Mouse (Mus musculus): ENCODE data around the gene Rmdn3. TPM values are rescaled to one million over a fixed set of nuclear protein-coding genes. Genes with fewer than 3 reads are reported as not detected.

The Rmdn3 gene
- total RNA-seq (2022) = 10 to 100 TPM; 47.8 to 60.9 (median 54.4) TPM

- peak; percentile 91 for DNase-seq
Measured at GRCm38 (mm10) chr2:119156681-119157572, at the start of gene Rmdn3. TSS of gene Rmdn3 (minus strand) at chr2:119157034.

DNA sequence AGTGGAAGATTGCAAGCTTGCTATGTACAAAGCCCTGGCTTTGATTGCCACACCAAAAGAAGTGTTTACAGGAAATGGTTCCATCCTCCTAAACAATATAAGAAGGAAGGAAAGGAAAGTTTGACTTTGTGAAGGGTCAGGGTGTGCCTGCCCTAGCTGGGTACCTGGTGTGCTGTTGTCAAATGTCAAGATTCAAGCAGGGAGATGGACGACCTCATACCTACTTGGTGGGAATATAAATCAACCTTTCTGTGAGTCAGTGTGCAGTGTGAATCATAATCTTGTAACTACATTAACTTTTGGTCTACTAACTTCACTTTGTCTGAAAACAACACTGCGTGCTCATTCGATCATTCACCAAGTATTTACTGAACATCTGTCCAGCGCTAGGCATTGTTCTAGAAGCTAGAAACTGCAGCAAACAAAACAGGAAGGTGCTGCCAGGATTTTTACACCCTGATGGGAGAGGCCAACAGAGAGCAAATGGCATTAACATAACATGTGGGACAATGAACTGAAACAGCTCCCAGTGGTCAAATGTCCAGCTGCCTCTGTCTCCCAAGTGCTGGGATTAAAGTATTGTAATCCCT lies 47.1 kb upstream of the Rmdn3 start:
- no peak for DNase-seq

DNA sequence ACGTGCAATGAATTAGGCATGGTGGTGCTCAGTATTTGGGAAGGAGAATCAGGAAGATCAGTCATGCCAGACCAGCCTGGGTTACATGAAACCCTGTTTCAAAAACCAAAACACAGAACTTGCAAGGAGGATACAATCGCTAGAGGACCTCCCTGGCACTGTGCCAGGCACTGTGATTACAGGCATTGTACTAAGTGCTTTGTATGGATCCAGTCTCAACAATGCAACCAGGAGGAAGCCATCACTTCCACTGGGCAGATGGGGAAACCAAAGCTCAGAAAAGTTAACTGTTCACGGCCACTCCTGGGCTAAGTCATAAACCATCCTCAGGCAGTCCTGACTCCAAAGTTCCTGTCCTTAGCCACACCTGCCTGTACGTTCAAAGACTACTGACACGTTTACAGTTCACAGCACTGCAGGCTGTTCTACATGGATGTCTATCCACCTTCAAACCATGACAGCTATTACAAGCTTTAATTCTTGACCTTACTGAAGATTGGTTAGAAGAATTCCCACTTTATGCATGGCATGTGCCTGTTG lies 46.1 kb upstream of the Rmdn3 start:
- DNase-seq = no peak

DNA sequence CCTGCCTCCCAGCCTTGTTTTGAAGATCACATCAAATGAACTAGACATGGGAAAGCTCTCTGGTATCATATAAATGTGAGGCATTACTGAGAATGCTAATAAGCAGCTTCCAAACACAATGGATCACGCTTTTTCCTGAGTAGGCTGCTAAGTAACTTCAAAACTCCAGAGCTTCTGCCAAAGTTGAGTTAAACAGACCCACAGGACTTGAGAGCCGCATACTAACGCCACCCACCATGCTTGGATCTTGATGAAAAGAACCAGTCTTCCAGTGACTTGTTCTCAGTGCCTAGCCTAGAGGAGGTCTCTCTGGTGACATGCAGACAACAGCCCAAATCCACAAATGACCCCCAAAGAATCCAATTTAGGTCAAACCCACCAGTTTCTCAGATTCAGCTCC lies 42.1 kb upstream of the Rmdn3 start:
- no peak for DNase-seq

DNA sequence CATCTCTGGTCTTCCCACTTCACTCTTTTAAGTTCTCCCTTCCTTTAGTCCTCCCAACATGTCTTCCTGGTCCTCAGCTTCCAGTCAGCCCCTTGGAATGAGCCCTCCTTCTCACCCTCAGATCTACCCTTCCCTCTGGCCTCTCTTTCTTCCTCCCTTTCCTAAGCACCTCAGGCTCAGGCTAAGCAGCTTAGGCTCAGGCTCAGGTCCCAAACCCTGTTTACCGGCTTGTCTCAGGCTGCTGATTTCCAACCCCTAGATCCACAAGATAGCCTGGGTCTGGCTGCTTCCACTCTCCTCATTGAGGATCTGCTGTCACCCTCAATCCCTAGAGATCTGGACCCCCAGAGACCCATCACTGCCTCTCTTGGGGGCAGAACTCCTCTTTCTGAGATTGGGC lies 41.2 kb upstream of the Rmdn3 start:
- DNase-seq = no peak

GRCm38 (mm10) chr2:119197493-119197892 lies 40.7 kb upstream of the Rmdn3 start:
- no peak for DNase-seq

DNA sequence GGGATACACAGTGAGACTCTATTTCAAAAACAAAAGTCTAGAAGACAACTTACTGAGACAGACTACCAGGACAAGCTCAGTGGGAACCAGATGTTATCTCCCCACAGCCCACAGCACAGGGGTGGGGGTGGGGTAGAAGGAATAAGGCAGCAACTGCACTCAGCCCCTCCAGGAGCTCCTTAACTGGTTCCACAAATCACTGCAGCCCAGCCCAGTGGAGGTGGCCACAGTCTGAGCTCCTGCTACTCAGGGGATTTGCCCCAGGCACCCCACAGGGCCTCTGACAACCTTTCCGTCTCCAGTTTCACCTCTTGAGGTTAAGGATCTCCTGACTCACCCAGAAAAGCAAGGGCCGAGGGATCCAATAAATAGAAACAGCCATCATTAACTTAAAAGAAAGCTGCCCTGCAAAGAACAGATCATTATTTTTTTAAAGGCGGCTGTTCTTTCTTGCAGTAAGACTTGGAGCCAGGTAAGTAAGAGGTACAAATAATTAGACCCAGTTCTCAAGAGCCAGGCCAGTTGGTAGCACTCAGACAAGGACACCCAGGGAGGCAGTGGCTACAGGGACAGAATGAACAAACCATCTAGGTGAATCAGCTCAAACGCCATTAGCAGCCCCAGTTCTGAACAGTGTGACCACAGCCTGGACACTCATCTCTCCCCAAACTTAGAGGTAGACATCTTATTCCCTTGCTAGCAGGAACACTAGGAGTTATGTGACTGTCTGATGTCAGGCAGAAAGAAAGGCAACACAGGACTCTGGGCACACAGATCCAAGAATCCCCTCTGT lies 39.7 kb upstream of the Rmdn3 start:
- DNase-seq = no peak

DNA sequence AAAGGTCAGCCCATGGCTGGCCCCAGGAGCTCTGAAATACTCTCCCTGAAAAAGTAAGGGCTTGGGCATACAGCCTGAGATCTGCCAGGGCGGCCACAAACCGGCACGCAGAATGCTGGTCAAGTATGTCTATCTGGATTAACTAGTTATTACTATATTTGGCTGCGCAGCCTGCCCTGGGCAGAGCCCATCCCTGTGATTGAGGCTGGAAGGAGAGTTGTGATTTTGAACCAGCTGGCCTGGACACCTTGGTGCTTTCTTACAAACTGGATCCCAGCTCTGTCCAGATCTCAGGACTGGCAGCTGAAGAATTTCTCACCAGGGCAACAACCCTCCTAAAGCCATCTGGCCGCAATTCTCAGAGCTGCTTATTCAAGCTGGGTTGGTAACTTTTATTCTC lies 37.3 kb upstream of the Rmdn3 start:
- no peak for DNase-seq

DNA sequence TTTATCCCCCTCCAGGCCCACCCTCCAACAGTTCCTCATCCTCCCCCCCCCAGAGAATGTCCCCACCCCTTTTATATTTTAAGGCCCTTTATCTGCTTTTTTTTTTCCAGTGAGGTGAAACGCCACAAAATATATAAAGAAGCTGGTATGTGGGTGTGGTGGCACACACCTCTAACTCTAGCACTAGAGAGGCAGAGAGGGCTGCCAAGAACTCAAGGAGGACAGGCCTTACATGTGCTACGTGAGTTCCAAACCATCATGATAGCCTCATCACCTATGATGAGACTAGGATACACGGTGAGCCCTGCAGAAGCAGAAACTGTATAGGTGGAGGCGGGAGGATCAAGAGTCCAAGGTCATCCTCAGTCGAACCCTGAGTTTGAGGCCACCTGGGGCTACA lies 34.1 kb upstream of the Rmdn3 start:
- no peak for DNase-seq

DNA sequence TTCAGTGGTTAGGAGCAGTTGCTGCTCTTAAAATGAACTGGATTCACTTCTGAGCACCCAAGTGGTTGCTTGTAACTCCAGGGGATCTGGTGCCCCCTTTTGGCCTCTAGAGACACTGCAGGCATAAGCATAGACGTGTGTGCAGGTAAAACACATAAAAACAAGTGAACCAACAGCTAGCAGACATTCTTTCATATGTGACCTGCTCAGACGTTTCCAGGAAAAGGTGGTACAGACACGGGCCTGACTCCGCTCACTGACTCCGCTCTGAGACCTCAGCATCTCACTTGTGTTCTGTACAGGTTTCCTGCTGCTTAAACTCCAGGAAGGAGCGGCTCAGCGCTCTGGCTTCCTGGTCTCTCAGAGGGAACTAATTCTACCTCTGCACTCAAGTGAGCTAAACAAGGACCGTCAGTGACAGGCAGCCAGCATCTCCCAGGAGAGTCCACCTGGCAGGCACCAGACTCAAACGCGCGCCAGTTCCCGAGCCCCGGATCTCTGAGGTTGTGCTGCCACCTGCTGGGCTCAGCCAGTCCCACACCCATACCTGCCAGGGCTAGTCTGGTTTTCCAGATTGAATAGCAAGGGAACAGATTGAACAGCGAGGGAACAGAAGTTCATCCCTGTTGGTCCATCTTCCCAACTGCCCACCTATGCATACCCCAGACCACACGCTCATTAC lies 32.3 kb upstream of the Rmdn3 start:
- peak; percentile 67 for DNase-seq

GRCm38 (mm10) chr2:119182914-119183313 lies 26.1 kb upstream of the Rmdn3 start:
- DNase-seq = no peak

GRCm38 (mm10) chr2:119177384-119177939 lies 20.6 kb upstream of the Rmdn3 start:
- DNase-seq = no peak

- DNase-seq = no peak
Measured at GRCm38 (mm10) chr2:119176761-119177160, 19.9 kb upstream of the Rmdn3 start.

DNA sequence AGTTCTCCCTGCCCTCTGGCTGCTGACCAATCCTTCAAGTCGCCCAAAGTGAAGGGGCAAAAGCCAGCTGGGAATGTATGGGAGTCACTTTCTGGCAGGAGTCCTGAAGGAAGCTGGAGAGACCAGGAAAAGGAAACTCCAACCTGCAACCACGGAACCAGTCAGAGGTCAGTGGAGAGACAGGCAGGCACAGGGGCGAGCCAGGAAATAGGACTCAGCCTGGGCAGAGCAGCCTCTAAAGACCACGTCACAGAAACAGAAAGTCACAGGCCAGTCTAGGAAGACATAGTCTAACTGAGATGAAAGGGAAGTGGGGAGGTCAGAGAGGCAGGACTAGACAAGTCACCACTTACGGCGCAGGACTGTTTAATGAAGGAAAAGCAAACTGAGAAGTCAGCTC lies 18.8 kb upstream of the Rmdn3 start:
- DNase-seq = no peak

DNA sequence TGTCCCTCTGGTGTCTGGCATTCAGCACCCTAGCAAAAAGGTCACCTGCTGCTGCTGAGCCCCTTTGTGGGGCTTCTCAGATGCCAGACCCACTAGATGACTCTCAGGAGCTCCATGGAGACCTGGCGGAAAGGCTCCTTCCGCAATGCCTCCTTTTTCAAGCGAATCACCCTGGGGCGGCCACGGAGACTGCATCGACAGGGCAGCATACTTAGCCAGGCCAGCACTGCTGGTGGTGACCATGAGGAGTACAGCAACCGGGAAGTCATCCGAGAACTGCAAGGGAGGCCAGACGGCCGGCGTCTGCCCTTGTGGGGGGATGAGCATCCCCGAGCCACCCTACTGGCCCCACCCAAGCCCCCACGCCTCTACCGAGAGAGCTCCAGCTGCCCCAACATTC lies 18.0 kb upstream of the Rmdn3 start:
- DNase-seq = no peak

- no peak for DNase-seq
Measured at GRCm38 (mm10) chr2:119173991-119174651, 17.3 kb upstream of the Rmdn3 start, which contains the start of gene Gm14137. TSS of gene Gm14137 (plus strand) at chr2:119174509.

- DNase-seq = peak; percentile 74
Measured at GRCm38 (mm10) chr2:119172862-119173576, 16.2 kb upstream of the Rmdn3 start.

GRCm38 (mm10) chr2:119172446-119172845 lies 15.6 kb upstream of the Rmdn3 start:
- DNase-seq = no peak

DNA sequence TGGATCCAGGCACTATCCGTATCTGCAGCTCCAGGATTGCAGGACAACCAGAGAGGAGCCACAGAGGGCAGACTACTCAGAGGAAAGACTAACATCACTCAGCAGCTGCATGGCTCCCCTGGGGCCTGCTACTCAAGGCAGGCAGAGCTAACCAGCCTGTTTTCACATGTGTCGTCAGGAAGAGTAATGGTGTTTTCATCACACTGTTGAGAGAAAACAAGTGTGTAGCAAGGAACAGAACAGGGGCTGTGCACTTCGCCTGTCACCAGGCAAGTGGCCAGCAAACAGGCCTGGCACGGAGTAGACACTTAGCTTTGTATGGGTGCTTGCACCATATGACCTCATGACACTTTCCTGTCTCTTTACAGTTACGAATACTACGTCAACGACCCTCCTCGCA lies 14.7 kb upstream of the Rmdn3 start:
- DNase-seq = no peak

- DNase-seq = no peak
Measured at GRCm38 (mm10) chr2:119170282-119170681, 13.4 kb upstream of the Rmdn3 start.

DNA sequence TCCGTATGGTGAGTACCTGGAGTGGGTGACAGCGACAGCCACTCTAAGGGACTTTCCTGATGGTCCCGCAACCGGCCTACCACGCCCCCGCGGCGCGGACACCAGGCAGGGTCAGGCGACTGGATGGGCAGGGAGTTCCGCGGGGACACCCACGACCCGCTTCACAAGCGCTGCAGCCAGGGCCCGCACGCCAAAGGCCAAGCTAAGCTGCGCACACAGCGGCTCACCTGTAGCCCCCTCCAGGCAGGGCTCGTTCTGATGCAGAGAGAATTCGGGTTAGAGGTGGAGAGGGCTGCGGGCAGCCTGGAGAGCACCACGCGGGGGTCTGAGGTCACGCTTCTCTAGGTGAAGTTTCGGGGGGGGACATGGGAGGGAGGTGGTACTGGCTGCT lies 11.0 kb upstream of the Rmdn3 start:
- DNase-seq = no peak

All from adrenal gland, adult 8-10 months (tissue).